Mouse (Mus musculus): ENCODE results near the gene Npas3. TPM values are rescaled to one million over a fixed set of nuclear protein-coding genes. Genes with fewer than 3 reads are reported as not detected.

Npas3 gene
- polyA plus RNA-seq, 1 experiment from 2014 or later = 1.1 TPM

DNA sequence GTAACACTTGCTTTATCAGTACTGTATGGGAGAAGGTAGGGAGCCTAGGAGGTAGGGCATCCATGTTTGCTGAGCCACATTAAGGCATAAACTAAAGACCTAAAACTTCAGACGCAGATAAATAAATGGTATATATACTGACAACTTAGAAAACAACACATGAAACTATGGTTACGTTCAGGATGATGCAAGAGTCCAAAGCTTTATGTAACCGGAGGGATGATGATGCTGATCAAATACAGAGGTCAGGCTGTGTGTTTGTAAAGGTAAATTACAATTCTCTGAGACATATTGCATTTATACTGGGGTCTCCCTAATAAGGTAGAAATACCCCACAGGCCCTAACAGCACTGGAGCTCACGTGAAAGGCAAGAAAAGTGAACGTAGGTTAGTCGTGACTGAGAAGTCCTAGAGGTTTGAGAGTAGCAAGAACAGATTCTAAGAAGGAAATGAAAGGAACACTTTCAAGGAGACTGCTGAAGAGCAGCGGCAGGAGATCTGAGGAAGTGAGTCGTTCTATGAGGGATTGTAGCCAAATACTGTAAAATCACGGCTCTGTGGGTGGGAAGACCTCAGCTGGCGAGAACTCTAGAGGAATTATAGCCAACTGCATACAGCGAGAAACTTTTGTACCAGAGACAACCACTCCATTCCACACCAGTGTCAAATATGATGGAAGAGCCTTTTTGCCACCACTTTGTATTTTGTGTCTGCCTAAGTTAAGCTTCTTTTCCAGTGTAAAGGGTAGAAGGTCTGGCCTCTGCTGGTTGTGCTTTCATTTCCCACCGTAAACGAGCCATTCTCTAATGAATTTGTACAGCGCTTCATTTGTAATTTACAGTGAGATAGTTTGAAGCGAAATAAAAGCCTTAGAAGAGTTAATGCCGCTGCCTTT lies 49.7 kb downstream of the Npas3 start:
- no peak overlapping the region for H3K9ac ChIP-seq
- H3K4me1 ChIP-seq = peaks cover 28% of the 10 kb centered on the region
- H3K27ac ChIP-seq (replicated peaks) = no peak overlapping the region
- H3K27me3 ChIP-seq (replicated peaks) = peaks cover 45% of the 10 kb centered on the region
- H3K4me3 ChIP-seq = no peak overlapping the region
- H3K9me3 ChIP-seq = no peaks in the 10 kb centered on the region
- WGBS = 70% methylated on average over 16 of the region's 16 CpGs
- H3K36me3 ChIP-seq = no peaks in the 10 kb centered on the region
- H3K4me2 ChIP-seq = 0 out of 2 replicates have a peak overlapping the region, but pooled peaks have one; percentile 0
- ATAC-seq (ENCODE audit: extremely low read depth, insufficient number of reproducible peaks, low FRiP score, low TSS enrichment) = no peak

DNA sequence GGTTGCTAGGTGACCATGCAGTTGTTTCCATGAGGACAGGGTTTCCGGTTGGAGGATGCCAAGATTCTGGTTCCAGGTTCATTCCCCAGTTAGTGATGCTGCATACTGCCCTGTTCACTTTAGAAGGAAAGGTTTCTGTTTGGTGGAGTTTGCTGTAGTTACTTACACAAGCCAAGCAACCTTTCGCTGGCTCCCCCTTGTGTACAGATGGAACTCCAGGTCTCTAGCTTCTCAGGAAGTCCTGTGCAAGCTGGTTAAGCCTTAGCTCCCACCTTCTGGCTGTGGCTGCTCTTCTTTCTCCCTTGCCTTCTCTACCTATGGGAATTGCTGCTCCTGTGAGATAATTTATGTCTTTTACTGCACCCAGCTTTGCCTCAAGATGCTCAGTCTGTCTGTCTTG lies 52.5 kb downstream of the Npas3 start:
- 42% methylated on average over 2 of the region's 2 CpGs for WGBS
- Histone ChIP-seq H3K4me2 (no peak overlapping the region), H3K9ac (no peak overlapping the region), H3K27me3 (replicated peaks) (peaks cover 57% of the 10 kb centered on the region), H3K36me3 (no peaks in the 10 kb centered on the region), H3K4me3 (no peak overlapping the region), H3K27ac (replicated peaks) (no peak overlapping the region), H3K9me3 (no peaks in the 10 kb centered on the region), H3K4me1 (peaks cover 21% of the 10 kb centered on the region; the same call in 1 of the 2 replicates)
- ATAC-seq (ENCODE audit: extremely low read depth, insufficient number of reproducible peaks, low FRiP score, low TSS enrichment) = no peak

DNA sequence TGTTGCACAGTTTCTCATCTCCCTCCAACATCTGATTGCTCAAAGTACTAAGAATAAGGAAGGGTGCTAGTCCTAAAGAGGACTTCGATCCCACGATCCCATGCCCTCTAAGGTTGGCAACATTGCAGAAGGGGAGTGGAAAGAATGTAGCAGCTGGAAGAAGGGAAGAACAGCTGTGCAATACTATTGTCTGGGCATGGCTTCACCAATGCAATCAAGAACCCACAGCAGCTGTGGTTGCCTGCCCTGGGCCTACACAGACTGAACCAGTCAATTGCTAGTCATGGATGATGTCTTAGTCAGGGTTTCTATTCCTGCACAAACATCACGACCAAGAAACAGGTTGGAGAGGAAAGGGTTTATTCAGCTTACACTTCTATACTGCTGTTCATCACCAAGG lies 53.7 kb downstream of the Npas3 start:
- Histone ChIP-seq H3K27me3 (replicated peaks) (peaks cover 49% of the 10 kb centered on the region), H3K27ac (replicated peaks) (no peak overlapping the region), H3K4me2 (no peak overlapping the region), H3K9ac (no peak overlapping the region), H3K9me3 (no peaks in the 10 kb centered on the region), H3K4me1 (peaks cover 25% of the 10 kb centered on the region), H3K4me3 (no peak overlapping the region), H3K36me3 (no peaks in the 10 kb centered on the region)
- 69% methylated on average over 3 of the region's 3 CpGs for WGBS
- no peak for ATAC-seq (ENCODE audit: extremely low read depth, insufficient number of reproducible peaks, low FRiP score, low TSS enrichment)

DNA sequence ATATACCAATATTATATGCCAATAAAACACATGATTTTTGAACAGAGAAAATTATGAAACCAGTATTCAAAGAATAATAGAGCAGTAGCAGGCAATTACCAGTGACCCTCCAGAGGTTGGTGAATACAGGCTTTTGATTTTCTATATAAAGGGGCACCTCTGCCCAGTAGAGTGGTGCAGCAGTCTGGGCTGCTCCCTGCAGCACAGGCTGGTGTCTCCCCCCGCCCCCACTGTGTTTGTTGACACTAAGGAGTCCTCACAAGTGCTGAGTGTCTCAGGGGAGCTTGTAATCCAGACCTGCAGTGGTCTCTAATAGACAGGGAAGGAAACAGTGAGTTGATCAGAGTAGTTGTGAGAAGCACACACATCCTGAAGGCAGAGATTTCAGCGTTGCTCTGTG lies 68.2 kb downstream of the Npas3 start:
- Histone ChIP-seq H3K36me3 (no peaks in the 10 kb centered on the region), H3K27ac (replicated peaks) (no peak overlapping the region), H3K4me1 (no peaks in the 10 kb centered on the region), H3K4me2 (no peak overlapping the region), H3K9me3 (no peaks in the 10 kb centered on the region), H3K4me3 (no peak overlapping the region), H3K9ac (no peak overlapping the region), H3K27me3 (replicated peaks) (no peaks in the 10 kb centered on the region)
- ATAC-seq (ENCODE audit: extremely low read depth, insufficient number of reproducible peaks, low FRiP score, low TSS enrichment) = no peak
- WGBS = 35% methylated on average over 2 of the region's 2 CpGs

DNA sequence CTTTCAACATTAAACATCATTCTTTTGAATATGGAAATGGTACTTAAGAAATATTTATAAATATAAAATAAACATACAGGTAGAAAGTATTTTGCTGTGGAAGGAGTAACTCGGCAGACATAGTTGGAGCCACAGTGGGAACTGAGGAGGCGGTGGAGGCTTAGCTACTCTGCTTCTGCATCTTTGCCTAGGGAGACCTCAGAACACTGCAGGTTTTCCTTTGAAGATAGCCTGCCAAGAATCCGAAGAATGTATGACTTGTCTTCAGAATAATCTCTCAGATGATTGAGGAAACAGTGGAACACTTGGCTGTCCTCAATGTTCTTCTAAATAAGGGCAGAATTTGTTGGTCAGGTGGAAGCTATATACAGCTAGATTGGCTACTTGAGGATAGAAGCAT lies 69.3 kb downstream of the Npas3 start:
- H3K27me3 ChIP-seq (replicated peaks) = no peaks in the 10 kb centered on the region
- no peaks in the 10 kb centered on the region for H3K9me3 ChIP-seq
- no peaks in the 10 kb centered on the region for H3K36me3 ChIP-seq
- H3K4me2 ChIP-seq = no peak overlapping the region
- H3K4me1 ChIP-seq = no peaks in the 10 kb centered on the region
- no peak for ATAC-seq (ENCODE audit: extremely low read depth, insufficient number of reproducible peaks, low FRiP score, low TSS enrichment)
- no peak overlapping the region for H3K9ac ChIP-seq
- H3K27ac ChIP-seq (replicated peaks) = no peak overlapping the region
- no peak overlapping the region for H3K4me3 ChIP-seq
- WGBS = 41% methylated on average over 3 of the region's 3 CpGs

DNA sequence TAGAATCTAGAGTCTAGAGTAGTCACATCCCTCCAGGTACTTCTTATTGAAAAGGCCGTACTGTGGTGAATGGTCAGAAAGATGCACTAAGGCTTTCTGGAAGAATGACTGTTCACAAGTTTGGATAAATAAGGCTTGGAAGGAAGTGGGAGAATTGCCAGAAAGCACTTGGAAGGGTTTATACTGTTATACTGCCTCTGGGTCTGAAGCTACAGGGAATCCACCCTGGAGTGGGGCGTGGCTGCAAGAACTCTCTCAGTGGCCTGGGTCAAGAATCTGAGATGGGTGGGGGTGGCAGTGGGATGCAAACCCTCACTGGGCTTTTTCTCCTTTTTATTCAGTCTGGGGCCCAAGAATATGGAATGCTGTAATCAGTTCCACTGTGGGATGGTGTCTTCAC lies 72.0 kb downstream of the Npas3 start:
- no peak overlapping the region for H3K4me2 ChIP-seq
- no peak for ATAC-seq (ENCODE audit: extremely low read depth, insufficient number of reproducible peaks, low FRiP score, low TSS enrichment)
- H3K27me3 ChIP-seq (replicated peaks) = no peaks in the 10 kb centered on the region
- no peak overlapping the region for H3K27ac ChIP-seq (replicated peaks)
- no peaks in the 10 kb centered on the region for H3K4me1 ChIP-seq
- no peaks in the 10 kb centered on the region for H3K36me3 ChIP-seq
- H3K9me3 ChIP-seq = no peaks in the 10 kb centered on the region
- H3K4me3 ChIP-seq = no peak overlapping the region
- 77% methylated on average over 2 of the region's 2 CpGs for WGBS
- no peak overlapping the region for H3K9ac ChIP-seq

DNA sequence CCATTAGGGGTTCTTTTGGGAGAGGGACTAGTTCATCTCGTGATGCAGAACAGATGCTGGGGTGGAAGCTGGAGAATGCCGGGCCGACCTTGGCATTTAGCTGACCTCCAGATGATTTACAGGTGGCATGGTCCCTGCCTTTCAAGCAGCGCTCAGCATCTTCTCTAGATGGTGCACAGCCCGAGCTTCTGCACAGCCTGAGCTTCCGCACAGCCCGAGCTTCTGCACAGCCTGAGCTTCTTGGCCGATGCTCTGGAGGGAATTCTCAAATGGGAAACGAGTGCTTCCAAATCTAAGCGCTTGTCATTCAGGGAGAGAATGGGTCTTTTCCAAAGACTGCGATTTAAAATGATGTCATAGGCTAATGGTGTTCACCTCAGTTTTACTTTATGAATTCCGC lies 72.5 kb downstream of the Npas3 start:
- Histone ChIP-seq H3K4me3 (no peak overlapping the region), H3K4me2 (no peak overlapping the region), H3K4me1 (no peaks in the 10 kb centered on the region), H3K9ac (no peak overlapping the region), H3K27ac (replicated peaks) (no peak overlapping the region), H3K27me3 (replicated peaks) (no peaks in the 10 kb centered on the region), H3K36me3 (no peaks in the 10 kb centered on the region), H3K9me3 (no peaks in the 10 kb centered on the region)
- 72% methylated on average over 12 of the region's 12 CpGs for WGBS
- no peak for ATAC-seq (ENCODE audit: extremely low read depth, insufficient number of reproducible peaks, low FRiP score, low TSS enrichment)

DNA sequence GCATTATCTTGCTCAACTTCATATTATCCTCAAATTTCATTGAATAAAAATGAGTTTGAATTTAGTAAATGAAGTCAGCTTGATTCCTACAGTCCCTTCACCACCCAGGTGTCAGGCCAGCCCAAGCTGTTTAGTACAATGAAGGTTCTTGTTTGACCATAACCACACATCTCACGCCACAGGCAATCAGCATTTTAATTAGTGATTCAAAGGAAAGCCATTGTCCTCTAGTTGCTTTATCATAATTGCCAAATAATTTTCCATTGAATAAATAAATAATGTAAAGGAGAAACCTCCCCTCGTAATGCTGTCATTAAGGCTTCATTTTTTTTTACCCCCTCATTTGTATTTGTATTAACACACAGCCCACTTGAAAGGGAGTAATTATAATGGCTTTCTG lies 73.5 kb downstream of the Npas3 start:
- H3K4me2 ChIP-seq = no peak overlapping the region
- H3K36me3 ChIP-seq = no peaks in the 10 kb centered on the region
- H3K4me1 ChIP-seq = no peaks in the 10 kb centered on the region
- WGBS = 75% methylated on average over 2 of the region's 2 CpGs
- H3K27ac ChIP-seq (replicated peaks) = no peak overlapping the region
- H3K9me3 ChIP-seq = no peaks in the 10 kb centered on the region
- ATAC-seq (ENCODE audit: extremely low read depth, insufficient number of reproducible peaks, low FRiP score, low TSS enrichment) = no peak
- H3K9ac ChIP-seq = no peak overlapping the region
- H3K27me3 ChIP-seq (replicated peaks) = no peaks in the 10 kb centered on the region
- H3K4me3 ChIP-seq = no peak overlapping the region

DNA sequence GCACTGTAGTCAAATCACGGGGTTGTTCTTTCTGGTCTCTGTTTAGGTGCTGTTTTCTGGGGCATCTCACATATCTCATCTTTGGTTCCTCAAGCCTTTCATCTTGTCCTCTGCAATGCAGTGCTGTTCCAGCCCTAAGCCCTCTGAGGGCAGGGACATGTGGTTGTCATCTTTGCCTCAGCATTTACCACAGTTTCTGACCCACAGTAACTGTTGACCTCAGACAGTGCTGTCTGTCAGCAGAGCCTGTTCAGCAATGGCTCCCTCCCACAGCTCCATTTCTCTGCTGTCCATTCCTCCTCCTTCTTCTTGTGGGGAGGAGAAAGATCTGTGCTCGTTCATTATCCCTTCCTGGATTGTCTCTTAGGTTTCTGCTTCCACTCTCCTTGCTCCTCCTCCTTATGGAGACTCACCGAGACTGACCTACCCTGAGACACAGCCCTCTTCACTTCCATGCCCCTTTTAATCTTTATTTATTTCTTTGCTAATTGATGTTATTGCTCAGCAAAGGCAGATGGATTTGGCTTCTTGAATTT lies 79.2 kb downstream of the Npas3 start:
- H3K27ac ChIP-seq (replicated peaks) = 0 out of 2 replicates have a peak overlapping the region, but pooled peaks have one; percentile 28
- H3K27me3 ChIP-seq (replicated peaks) = no peaks in the 10 kb centered on the region
- peak overlapping the region; percentile 44; the same call in 1 of the 2 replicates for H3K4me2 ChIP-seq
- H3K36me3 ChIP-seq = no peaks in the 10 kb centered on the region
- H3K9me3 ChIP-seq = no peaks in the 10 kb centered on the region
- peaks cover 18% of the 10 kb centered on the region for H3K4me1 ChIP-seq
- ATAC-seq (ENCODE audit: extremely low read depth, insufficient number of reproducible peaks, low FRiP score, low TSS enrichment) = no peak
- H3K4me3 ChIP-seq = no peak overlapping the region
- no peak overlapping the region for H3K9ac ChIP-seq
- 25% methylated on average over 3 of the region's 3 CpGs for WGBS

DNA sequence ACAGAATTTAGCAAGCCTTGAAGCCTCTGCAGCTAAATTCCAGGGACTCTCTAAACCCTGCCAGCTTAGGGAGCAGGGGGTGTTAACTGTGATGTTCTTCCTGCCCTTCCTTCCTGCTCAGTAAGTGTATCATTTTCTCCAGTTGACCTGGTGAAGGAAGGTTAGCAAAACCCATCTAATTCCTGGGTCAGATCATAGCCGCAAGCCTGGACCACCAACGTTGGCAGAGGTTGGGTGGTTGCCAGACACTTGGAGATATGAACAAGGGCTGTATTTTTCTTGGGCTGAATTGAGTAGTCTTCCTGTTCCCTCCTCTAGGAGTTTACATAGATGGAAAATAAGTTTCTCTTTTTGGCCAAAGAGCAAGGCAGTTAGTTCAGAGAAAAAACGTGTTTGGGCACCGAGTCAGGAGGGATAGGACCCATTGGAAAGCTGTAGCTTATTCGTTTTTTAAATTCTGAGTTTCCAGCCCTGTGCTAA lies 79.8 kb downstream of the Npas3 start:
- peak overlapping the region; percentile 44 for H3K4me2 ChIP-seq
- 0 out of 2 replicates have a peak overlapping the region, but pooled peaks have one; percentile 28 for H3K27ac ChIP-seq (replicated peaks)
- H3K4me3 ChIP-seq = no peak overlapping the region
- H3K9ac ChIP-seq = no peak overlapping the region
- no peaks in the 10 kb centered on the region for H3K27me3 ChIP-seq (replicated peaks)
- peak; percentile 31; the same call in 1 of the 2 replicates for ATAC-seq (ENCODE audit: extremely low read depth, insufficient number of reproducible peaks, low FRiP score, low TSS enrichment)
- H3K4me1 ChIP-seq = peaks cover 18% of the 10 kb centered on the region
- H3K36me3 ChIP-seq = no peaks in the 10 kb centered on the region
- no peaks in the 10 kb centered on the region for H3K9me3 ChIP-seq
- WGBS = 27% methylated on average over 5 of the region's 5 CpGs

DNA sequence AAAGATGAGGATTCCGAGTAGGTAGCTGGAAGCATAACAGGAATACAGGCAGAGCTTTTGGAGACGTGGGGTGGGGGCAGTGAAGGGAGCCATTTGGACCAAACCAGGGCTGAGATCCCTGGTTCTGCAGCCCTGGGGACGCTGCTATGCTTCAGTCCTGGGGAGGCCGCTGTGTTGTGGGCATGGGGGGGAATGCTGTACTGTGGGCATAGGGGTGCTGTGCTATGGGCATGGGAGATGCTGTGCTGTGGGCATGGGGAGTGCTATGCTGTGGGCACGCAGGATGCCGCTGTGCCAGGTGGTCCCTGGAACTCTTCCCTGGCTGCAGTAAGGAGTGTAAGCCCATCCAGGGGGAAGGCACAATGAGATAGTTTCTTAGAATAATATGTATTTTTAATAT lies 81.7 kb downstream of the Npas3 start:
- ATAC-seq (ENCODE audit: extremely low read depth, insufficient number of reproducible peaks, low FRiP score, low TSS enrichment) = no peak
- Histone ChIP-seq H3K4me2 (no peak overlapping the region), H3K9ac (no peak overlapping the region), H3K4me3 (no peak overlapping the region), H3K36me3 (no peaks in the 10 kb centered on the region), H3K27ac (replicated peaks) (no peak overlapping the region), H3K9me3 (no peaks in the 10 kb centered on the region), H3K27me3 (replicated peaks) (no peaks in the 10 kb centered on the region), H3K4me1 (peaks cover 18% of the 10 kb centered on the region)
- WGBS = 82% methylated on average over 6 of the region's 6 CpGs

Data from heart, embryonic 13.5 days (tissue).